Mouse (Mus musculus): ENCODE results near the gene Lrp1.

Gene Lrp1

DNA sequence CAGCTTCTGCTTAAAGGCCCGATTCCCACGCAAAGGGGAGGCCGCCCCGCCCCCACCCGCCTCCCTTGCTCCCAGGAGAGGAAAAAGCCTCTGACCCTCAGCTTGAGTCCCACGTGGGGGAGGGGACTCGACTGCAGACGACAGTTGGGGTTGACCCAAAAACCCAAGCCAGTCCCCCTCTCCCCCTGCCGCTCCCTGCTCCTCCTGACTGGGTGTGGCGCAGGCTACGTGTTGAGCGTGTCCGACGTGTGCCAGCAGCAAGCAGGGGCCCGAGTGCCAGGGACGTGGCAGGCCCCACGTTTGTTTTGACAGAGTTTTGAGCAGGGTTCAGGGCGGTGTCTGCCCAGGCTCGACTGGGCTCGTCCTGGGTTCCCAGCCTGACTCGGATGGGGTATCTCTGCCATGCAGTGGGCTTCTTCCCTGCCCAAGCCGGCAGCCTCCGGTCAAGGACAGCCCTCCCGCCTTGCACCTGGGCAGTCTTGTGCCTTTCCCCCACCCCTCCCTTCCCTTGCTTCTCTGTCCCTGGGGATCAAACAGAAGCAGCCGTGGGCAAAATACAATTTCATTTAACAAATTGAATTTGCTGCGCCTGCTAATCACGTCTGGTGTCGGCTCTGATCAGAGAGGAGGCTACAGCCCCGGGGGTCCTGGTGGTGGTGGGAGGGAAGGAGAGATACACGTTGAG, 104.2 kb downstream of the Lrp1 start:
- DNase-seq: no peak

DNA sequence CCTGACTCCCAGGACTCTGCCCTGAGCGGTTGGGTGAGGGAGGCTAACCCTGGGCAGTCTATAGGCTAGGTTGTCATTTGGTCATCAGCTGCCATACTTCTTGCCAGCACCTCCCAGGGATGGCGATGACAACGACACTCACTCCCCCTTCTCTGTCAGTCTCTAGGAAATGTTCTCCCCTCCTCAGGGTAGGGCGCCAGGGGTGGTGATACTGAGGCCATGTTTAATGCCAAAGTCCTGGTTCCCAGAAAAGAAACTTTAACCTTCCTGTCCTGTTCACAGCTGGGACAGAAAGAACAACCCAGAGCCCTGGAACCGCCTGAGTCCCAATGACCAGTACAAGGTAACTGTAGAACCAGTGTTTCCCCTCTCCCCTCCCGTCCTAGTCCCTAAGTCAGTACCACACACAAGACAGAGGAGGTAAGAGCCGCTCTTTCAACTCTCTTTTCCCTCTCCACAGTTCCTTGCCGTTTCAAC, 104.9 kb downstream of the Lrp1 start:
- DNase-seq: no peak

DNA sequence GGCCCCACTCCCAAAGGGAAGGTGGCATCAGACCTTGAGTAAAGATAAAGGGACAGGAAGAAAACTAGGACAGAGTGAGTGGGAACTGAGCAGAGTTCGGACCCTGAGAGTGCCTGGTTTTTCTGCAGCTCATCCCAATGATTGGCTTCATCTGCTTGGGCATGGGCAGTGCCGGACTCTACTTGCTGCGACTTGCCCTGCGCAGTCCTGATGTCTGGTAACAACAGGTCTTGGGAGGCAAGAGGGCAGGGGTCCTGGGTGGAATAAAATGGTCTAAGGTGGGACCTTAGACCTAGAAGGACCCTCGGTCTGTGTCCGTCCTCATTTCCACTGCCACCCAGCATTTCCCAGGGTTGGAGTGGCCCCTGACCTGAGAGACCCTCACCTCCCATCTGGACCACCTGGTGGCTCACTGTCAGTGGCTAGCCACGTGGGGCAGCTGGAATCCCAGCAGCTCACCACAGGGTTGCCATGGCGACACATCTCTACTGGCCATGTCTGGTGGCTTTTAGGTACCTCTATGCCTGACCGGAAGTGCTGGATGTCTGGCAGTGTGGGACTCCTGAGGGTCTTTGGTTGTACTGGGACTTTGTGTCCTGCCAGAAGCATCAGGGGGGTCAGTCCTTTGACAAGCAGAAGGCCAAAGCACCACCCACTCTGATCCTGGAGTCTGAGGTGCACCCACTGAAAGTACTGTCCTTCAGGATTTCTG, 105.5 kb downstream of the Lrp1 start:
- no peak for DNase-seq

DNA sequence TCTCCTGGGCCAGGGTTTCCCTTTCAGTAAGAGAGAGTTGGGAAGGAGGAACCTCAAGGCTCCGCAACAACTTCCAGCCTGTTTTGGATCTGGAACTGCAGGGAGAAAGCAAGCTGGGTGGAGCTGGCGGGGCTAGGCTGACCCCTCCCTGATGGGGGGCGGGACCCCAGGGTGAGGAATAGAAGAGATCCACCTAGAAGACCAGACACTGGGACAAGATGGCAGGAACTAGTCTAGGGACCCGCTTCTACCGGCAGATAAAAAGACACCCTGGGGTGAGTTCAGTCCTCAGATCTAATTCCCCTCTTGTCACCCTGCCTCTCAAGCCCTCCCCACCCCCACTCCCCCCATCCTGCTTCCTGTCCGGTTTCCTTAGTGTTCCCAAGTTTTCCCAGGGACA, 106.2 kb downstream of the Lrp1 start, which contains the start of gene Ndufa4l2:
Ndufa4l2 (plus strand) TSS at position 204 of the 400 bp plus-strand sequence.
- no peak for DNase-seq

DNA sequence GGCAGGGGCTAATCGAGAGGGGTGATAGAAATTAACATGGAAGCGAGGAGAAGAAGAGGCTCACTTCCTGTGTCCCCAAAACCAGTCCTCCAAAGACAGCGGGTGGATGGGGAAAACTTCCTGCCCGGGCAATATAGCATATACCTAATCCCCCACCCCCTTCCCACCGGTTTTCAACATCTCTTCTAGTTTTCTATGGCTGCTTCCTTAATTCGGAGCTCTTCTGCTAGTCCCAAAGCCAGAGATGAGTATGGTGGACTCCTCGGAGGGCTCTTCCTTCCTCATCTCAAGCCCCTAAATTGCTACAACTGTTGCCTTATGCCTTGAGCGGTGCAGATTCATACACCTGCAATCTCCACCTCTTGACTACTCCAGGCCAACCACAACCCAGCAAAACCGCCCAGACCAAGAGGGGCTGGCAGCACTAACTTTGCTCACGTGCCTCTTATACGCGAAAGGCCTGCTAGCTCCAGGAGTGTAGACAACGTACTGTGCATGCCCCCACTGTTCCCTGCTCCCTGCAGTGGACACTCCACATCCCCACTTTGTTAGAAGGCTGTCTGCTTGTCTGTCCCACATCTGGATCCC, 106.7 kb downstream of the Lrp1 start:
- no peak for DNase-seq

DNA sequence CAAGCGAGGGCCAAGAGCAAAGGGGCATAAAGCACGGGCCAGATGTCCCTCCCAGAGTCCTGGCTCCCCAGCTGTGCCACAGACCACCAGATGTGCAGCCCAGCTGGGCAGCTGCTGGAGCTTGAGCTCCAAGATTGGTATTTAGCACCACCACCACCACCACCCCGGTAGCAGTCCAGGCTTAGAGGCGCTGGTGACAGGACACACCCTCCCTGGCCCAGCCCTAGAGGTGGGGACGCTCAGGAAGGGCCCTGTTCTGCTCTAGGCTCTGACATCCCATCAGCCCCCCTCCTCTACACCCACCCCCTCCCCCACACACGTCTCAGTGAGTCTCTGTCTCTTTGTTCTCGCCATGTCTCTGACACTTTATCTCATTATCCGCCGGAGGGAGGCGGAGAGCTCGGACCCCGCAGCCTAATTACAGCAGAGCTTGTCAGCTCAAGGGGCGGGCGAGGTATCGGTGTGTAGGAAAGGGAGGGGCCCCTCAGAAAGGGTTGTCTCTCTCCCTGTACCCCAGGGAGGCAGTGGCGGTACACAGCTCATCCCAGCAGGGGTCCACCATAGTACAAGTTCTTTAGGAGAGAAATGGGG, 107.4 kb downstream of the Lrp1 start:
- DNase-seq: no peak

DNA sequence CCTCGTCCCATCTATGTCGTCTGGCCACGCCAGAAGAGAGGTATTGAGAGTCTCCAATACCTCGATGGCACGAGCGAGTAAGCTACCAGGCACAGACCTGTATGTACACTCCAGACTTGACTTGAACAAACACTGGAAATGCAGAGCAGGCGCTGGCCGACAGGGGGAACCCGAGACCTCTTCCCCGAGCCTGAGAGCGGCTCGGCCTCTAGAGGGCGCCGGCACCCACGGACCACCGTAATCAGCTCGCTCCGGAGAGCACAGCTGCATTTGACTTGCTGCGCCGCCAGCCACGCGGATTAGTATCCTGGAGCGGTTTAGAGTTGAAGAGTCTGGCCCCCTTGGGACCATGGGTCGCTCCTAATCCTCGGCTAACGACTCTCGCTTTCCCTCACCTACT, 108.1 kb downstream of the Lrp1 start:
- DNase-seq: peak; percentile 93

- DNase-seq: no peak
These were observed 108.7 kb downstream of the Lrp1 start for GRCm38 (mm10) chr10:127512307-127512666.

GRCm38 (mm10) chr10:127511634-127512306, 109.2 kb downstream of the Lrp1 start:
- DNase-seq: peak; percentile 94

DNA sequence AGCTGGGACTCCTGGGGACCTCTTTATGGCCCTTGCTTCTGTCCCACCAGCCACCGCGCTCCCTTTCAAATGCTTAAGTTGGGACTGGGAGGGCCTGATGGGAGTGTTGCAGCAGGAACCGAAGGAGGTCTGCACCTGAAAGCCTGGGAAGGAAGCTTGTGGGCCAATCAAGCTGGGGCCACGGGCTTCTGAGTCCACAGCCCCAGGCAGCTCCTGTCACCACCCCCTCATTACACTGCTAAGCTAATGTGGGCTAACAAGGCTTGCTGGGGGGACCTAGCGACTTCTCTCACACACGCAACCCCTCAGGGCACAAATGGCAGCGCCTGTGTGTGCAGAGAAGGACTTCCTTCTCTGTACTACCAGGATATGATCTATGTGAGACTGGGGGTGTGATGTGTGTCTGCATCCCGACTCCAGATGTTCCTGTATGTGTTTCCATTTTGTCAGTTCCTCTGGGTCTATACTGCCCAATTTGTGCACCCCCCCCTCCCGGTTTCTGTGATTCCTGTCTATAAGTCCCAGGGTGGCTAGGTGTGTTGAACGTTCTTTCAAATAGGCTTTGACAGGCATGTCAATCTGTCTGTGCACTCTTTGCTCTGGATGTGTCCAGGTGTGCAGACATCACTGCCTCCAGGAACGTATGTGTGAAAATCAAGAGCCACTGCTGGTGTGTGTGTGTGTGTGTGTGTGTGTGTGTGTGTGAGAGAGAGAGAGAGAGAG, 109.9 kb downstream of the Lrp1 start:
- no peak for DNase-seq

DNA sequence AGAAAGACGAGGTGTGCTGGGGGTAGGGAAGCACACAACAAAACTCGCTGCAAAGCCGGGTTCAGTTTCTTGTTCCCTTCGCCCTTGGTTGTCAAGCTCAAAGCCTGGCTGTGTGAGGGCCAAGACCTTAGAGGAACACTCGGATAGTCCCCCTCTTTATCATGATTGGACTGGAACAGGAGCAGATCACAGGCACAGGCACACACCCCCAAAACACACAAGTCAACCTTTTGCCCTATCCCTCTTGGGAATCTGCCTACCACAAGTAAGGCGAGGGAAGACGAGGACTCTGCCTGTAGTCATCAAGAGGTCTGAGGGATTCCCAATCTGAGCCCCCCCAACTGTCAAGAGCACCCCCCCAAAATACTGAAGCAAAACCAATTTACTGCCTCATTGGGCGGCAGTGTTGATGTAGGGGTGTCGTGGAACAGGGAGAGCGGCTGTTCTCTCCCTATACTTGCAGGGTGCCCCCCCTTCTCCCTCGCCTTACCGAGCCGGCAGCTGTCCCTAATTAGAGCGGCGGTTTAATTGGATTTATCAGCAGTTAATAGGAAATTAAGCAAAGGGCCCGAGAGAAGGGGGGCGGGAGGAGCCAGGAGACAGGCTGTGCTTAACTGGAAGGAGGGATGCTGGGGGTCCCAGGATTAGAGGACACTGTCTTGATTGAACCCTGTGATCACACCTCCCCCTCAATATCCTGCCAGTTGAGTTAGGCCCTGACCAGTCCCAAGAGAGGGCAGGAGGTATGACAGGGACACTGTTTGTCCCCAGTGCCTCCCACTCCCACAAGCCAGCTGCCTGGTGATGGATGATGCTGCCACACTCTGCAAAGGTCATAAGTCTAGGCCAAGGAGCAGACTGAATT, 110.9 kb downstream of the Lrp1 start:
- DNase-seq: no peak

DNA sequence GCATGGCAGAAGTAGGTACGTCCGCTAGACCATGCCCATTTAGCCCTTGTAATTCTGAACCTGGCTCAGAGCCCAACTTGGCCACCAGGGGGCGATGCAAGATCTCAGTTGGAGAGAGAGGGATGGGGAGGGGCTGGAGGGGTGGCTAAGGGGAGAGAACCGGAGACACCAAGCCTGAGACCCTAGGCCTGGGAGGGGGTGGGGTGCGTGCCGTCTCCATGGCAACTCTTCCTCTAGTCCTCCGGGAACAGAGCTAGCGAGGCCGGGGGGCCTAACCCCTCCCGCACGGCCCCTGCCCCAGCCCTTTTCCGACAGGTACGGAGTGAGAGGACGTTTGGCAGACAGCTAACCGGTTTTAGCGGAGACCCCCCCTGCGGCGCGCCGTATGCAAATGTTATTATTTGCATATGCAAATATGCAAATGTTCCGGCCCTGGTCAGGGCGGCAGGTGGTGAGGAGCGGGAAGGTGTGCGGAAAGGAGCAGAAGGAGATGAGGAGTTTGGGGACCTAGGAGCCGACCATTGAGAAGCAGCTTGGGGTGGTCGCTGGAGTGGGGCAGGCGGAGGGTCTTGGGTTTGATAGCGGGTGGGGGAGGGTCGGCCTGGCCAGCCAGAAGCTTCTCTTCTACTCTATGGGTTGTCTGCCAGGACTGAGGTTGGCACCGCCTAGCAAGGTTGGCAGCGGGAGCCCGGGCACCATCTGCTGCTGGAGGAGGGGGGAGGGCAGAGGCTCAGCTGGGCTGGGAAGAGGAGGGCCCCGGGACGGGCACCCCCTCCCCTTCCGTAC, 111.7 kb downstream of the Lrp1 start:
- peak; percentile 82 for DNase-seq

DNA sequence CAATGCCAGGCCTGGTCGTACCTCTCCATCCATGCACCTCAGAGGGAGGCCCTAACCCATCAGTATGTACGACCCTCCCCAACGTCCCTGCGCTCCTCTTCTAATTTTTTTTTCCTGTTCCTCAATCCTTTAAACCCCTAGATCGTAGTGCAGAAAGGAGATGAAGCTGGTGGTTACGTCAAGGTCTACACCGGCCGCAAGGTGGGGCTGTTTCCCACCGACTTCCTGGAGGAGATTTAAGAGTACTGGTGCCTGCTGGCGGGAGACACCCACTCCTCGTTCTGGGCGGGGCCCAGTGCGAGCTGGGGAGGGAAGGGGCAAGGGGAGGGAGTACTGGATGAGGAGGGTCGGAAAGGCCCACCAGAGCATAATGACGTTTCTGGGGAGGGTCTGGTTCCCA, 112.7 kb downstream of the Lrp1 start:
- DNase-seq: peak; percentile 76

- DNase-seq: no peak
These were observed 119.8 kb downstream of the Lrp1 start, which contains the start of gene Stac3 for GRCm38 (mm10) chr10:127500894-127501893. TSS of gene Stac3 (plus strand) at chr10:127501686.

- no peak for DNase-seq
These were observed 120.9 kb downstream of the Lrp1 start for GRCm38 (mm10) chr10:127500042-127500441.

DNA sequence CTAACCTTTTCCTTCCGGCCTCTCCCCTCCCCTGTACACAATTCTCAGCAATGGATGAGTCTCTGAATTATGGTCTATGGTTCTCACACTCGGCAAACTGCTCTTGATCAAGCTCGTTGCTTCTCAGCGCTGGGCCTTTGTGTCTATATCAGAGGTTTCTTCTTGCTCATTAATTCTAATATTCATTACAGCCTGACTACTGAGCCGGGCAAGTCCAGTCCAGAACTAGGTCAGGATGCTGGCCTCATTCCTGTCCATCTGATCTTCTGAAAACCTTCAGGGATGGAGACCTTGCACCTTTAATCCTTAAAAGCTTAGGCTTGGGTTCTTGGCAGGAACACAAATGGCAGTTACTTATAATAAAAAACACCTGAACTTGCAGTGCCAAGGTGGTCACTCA, 121.4 kb downstream of the Lrp1 start:
- no peak for DNase-seq

DNA sequence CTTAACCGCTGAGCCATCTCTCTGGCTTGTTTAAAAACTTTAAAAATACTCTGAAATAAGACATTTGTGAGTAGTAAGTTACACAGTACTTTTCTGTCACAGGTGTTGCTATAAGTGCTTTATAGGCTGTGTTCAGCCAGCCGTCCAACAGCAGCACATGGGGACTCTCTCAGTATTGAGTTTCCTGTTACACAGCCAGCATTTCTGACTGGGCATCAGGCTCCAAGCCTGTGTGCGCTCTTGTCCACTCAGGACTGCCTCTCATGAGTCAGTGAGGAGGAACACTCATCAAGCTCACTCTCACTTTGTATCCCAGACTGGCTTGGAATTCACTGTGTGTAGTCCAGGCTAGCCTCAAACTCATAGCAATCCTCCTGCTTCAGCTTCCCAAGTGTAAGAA, 124.8 kb downstream of the Lrp1 start:
- no peak for DNase-seq

DNA sequence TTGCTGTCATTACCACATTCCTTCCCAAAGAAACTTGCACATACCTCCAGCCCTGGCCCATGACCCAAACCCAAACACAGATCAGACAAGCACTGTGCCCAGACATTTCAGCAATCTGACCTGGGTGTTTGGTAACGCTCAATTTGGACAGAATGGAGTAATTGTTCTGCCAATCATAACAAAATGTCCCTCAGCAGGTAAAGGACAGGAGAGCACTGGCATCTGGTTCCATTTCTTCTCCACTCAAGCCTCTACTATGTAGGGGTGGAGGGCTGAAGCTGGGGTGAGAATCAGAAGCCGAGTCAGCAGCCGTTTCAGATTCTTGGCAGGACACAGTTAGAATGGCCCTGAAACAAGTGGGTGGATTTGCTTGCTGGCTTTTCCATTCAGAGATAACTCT, 128.8 kb downstream of the Lrp1 start:
- DNase-seq: no peak

DNA sequence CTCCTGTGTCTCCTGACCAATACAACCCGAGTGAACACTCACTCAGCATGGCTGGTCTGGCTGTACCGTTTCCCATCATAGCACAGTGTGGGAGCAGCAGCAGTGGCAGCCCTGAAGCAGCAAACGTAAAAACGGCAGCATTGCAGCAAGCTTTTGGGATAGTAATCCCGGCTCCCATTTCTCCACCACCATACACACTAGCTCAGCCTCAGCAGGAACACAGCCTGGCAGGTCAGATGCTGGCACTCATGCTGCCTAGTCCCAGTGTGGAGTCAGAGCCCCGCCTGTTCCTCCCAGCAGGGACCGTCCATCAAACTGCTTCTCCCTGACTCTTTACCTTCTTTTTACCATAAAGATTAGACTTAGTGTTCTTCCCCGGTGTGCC, 129.8 kb downstream of the Lrp1 start:
- DNase-seq: no peak

Measured in right cerebral cortex, adult 18-20 months (tissue).